Mouse (Mus musculus): Measurements from ENCODE around the gene Defb20. TPM values are rescaled to one million over a fixed set of nuclear protein-coding genes. Genes with fewer than 3 reads are reported as not detected.

Gene Defb20
- total and polyA plus RNA-seq, 2 experiments from 2014 or later, result not detected

DNA sequence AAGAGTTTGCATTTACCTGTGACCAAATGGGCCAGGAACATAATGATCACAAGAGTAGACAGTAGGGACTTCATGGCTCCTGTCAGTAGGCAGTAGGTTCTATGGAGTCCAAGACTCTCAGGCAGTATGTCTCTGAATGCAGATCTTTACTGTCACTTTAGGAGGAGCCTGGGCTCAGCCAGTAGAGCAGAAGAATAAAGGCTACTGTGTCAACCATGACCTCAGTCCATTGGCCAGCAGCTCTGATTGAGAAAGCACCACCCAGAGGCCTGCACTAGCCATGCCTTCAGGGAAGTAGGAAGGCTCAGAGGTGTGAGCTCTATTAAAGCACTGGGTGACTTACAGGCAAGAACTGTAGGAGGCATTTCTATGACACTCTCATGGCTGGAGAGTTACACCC lies 13.2 kb downstream of the Defb20 start, which contains the start of gene Defb22:
TSS of gene Defb22 (minus strand) at position 101 of the 400 bp plus-strand sequence.
- Histone ChIP-seq H3K4me3 (ENCODE audit: low read length) (no peak within 1 kb of the TSS), H3K9ac (replicated peaks; ENCODE audit: low read length) (no peak within 1 kb of the TSS), H3K36me3 (ENCODE audit: insufficient read depth, low read length) (no peaks in the 10 kb centered on the region), H3K9me3 (ENCODE audit: low read length) (no peaks in the 10 kb centered on the region), H3K27me3 (ENCODE audit: insufficient read depth, low read length) (no peaks in the 10 kb centered on the region), H3K4me2 (ENCODE audit: low read depth, low read length) (no peak within 1 kb of the TSS), H3K4me1 (ENCODE audit: insufficient read depth, low read length) (no peaks in the 10 kb centered on the region), H3K27ac (no peak within 1 kb of the TSS)
- no peak for ATAC-seq
- TF ChIP-seq CTCF (IDR thresholded peaks at IDR 0.05; ENCODE audit: low read depth), result no peak
- DNase-seq (ENCODE audit: low spot score), result no peak

DNA sequence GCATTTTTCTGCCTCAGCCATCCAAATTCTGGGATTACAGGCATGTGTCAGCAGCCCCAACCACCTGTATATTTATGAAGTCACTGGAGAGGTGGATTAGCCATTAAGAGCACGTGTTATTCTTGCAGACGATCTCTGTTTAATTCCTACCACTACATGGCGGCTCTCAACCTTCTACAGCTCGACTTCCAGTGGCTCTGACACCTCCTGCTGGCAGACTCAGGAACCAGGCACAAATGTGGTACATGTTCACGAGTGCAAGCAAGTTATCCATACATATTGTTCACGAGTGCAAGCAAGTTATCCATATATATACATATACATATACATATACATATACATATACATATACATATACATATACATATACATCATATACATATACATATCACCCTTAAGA lies 16.3 kb downstream of the Defb20 start:
- no peak overlapping the region for H3K4me3 ChIP-seq (ENCODE audit: low read length)
- no peaks in the 10 kb centered on the region for H3K27me3 ChIP-seq (ENCODE audit: insufficient read depth, low read length)
- TF ChIP-seq CTCF (IDR thresholded peaks at IDR 0.05; ENCODE audit: low read depth), result peak; percentile 8; the same call in 1 of the 2 replicates
- H3K4me1 ChIP-seq (ENCODE audit: insufficient read depth, low read length), result no peaks in the 10 kb centered on the region
- no peak for DNase-seq (ENCODE audit: low spot score)
- WGBS, result 73% methylated on average over 6 of the region's 6 CpGs
- no peak overlapping the region for H3K4me2 ChIP-seq (ENCODE audit: low read depth, low read length)
- H3K9me3 ChIP-seq (ENCODE audit: low read length), result no peaks in the 10 kb centered on the region
- no peak overlapping the region for H3K9ac ChIP-seq (replicated peaks; ENCODE audit: low read length)
- ATAC-seq, result no peak
- no peak overlapping the region for H3K27ac ChIP-seq
- H3K36me3 ChIP-seq (ENCODE audit: insufficient read depth, low read length), result no peaks in the 10 kb centered on the region

GRCm38 (mm10) chr2:152498020-152498419 lies 21.2 kb downstream of the Defb20 start:
- Histone ChIP-seq H3K27me3 (ENCODE audit: insufficient read depth, low read length) (no peaks in the 10 kb centered on the region), H3K4me2 (ENCODE audit: low read depth, low read length) (no peak overlapping the region), H3K4me3 (ENCODE audit: low read length) (no peak overlapping the region), H3K36me3 (ENCODE audit: insufficient read depth, low read length) (no peaks in the 10 kb centered on the region), H3K27ac (no peak overlapping the region), H3K4me1 (ENCODE audit: insufficient read depth, low read length) (no peaks in the 10 kb centered on the region), H3K9ac (replicated peaks; ENCODE audit: low read length) (no peak overlapping the region), H3K9me3 (ENCODE audit: low read length) (no peaks in the 10 kb centered on the region)
- ATAC-seq (no peak), DNase-seq (ENCODE audit: low spot score) (no peak)
- TF ChIP-seq CTCF (IDR thresholded peaks at IDR 0.05; ENCODE audit: low read depth), result no peak
- WGBS, result 75% methylated on average over 6 of the region's 6 CpGs

DNA sequence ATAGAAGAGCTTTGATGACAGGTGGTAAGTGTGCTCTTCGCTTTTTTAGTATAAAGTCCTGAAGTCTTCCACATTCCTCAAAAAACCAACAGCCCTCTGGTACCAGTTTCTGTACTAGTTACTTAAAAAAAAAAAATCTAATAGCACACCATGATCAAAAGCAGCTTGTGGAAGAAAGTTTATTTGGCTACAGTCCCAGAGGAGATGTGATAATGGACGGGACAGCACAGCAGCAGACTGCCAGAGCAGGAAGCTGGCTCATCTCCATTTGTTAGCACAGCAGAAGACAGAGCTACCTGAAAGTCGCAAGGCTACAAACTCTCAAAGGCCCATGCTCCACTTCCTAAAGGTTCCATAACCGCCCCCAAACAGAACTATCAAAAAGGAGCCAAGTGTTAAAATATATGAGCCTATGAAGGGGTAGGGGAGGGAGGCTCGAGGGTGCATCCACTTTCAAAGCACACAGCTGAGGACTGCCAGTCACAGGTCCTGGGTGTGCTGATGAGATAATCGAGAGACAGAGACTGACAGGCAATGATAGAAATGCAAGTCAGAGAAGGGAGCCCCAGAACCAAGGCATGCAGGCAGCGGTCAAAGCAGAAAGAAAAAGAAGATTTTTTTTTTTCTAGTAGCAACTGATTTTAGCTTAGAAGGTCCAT lies 23.5 kb downstream of the Defb20 start:
- DNase-seq (ENCODE audit: low spot score), result no peak
- TF ChIP-seq CTCF (IDR thresholded peaks at IDR 0.05; ENCODE audit: low read depth), result no peak

GRCm38 (mm10) chr2:152500863-152501229 lies 24.0 kb downstream of the Defb20 start:
- H3K36me3 ChIP-seq (ENCODE audit: insufficient read depth, low read length), result no peaks in the 10 kb centered on the region
- TF ChIP-seq CTCF (IDR thresholded peaks at IDR 0.05; ENCODE audit: low read depth), result 0 out of 2 replicates have a peak, but pooled peaks have one; percentile 11
- H3K4me1 ChIP-seq (ENCODE audit: insufficient read depth, low read length), result no peaks in the 10 kb centered on the region
- WGBS, result 83% methylated on average over 6 of the region's 6 CpGs
- no peaks in the 10 kb centered on the region for H3K9me3 ChIP-seq (ENCODE audit: low read length)
- no peak overlapping the region for H3K4me2 ChIP-seq (ENCODE audit: low read depth, low read length)
- ATAC-seq (no peak), DNase-seq (ENCODE audit: low spot score) (no peak)
- no peak overlapping the region for H3K27ac ChIP-seq
- no peak overlapping the region for H3K4me3 ChIP-seq (ENCODE audit: low read length)
- no peak overlapping the region for H3K9ac ChIP-seq (replicated peaks; ENCODE audit: low read length)
- H3K27me3 ChIP-seq (ENCODE audit: insufficient read depth, low read length), result no peaks in the 10 kb centered on the region

More for the DNA sequence above, 23.5 kb downstream of the Defb20 start:
- H3K4me3 ChIP-seq (ENCODE audit: low read length), result no peak overlapping the region
- H3K4me1 ChIP-seq (ENCODE audit: insufficient read depth, low read length), result no peaks in the 10 kb centered on the region
- no peak for ATAC-seq
- no peak overlapping the region for H3K4me2 ChIP-seq (ENCODE audit: low read depth, low read length)
- H3K36me3 ChIP-seq (ENCODE audit: insufficient read depth, low read length), result no peaks in the 10 kb centered on the region
- no peak overlapping the region for H3K27ac ChIP-seq
- 69% methylated on average over 7 of the region's 7 CpGs for WGBS
- no peaks in the 10 kb centered on the region for H3K9me3 ChIP-seq (ENCODE audit: low read length)
- H3K27me3 ChIP-seq (ENCODE audit: insufficient read depth, low read length), result no peaks in the 10 kb centered on the region
- H3K9ac ChIP-seq (replicated peaks; ENCODE audit: low read length), result no peak overlapping the region

DNA sequence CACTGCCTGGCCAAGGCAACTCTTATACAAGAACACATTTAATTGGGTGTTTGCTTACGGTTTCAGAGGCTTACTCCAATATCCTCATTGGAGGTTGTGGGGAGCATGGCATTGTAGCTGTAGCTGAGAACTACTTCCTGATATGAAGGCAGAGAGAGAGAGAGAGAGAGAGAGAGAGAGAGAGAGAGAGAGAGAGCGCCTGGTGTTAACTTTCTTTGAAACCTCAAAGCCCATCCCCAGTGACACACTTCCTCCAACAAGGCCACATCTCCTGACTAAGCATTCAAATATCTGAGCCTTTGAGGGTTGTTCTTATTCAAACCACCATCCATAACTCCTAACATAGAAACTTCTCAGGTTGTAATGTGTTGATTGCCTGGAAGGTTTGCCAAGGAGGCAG lies 27.1 kb downstream of the Defb20 start:
- H3K4me3 ChIP-seq (ENCODE audit: low read length), result no peak overlapping the region
- H3K9me3 ChIP-seq (ENCODE audit: low read length), result no peaks in the 10 kb centered on the region
- DNase-seq (ENCODE audit: low spot score), result no peak
- ATAC-seq, result no peak
- no peaks in the 10 kb centered on the region for H3K27me3 ChIP-seq (ENCODE audit: insufficient read depth, low read length)
- no peaks in the 10 kb centered on the region for H3K36me3 ChIP-seq (ENCODE audit: insufficient read depth, low read length)
- no peak overlapping the region for H3K27ac ChIP-seq
- no peak overlapping the region for H3K9ac ChIP-seq (replicated peaks; ENCODE audit: low read length)
- TF ChIP-seq CTCF (IDR thresholded peaks at IDR 0.05; ENCODE audit: low read depth), result no peak
- H3K4me1 ChIP-seq (ENCODE audit: insufficient read depth, low read length), result no peaks in the 10 kb centered on the region
- 92% methylated on average over 2 of the region's 2 CpGs for WGBS
- no peak overlapping the region for H3K4me2 ChIP-seq (ENCODE audit: low read depth, low read length)

GRCm38 (mm10) chr2:152511592-152511991 lies 34.7 kb downstream of the Defb20 start, which contains the start of gene Defb26:
Defb26 (minus strand) TSS chr2:152511692.
- no peaks in the 10 kb centered on the region for H3K27me3 ChIP-seq (ENCODE audit: insufficient read depth, low read length)
- no peak for TF ChIP-seq CTCF (IDR thresholded peaks at IDR 0.05; ENCODE audit: low read depth)
- ATAC-seq (no peak), DNase-seq (ENCODE audit: low spot score) (no peak)
- no peak within 1 kb of the TSS for H3K4me2 ChIP-seq (ENCODE audit: low read depth, low read length)
- no peaks in the 10 kb centered on the region for H3K4me1 ChIP-seq (ENCODE audit: insufficient read depth, low read length)
- no peaks in the 10 kb centered on the region for H3K36me3 ChIP-seq (ENCODE audit: insufficient read depth, low read length)
- no peaks in the 10 kb centered on the region for H3K9me3 ChIP-seq (ENCODE audit: low read length)
- H3K4me3 ChIP-seq (ENCODE audit: low read length), result no peak within 1 kb of the TSS
- H3K9ac ChIP-seq (replicated peaks; ENCODE audit: low read length), result no peak within 1 kb of the TSS
- WGBS, result 48% methylated on average over 1 of the region's 1 CpGs
- H3K27ac ChIP-seq, result no peak within 1 kb of the TSS
